Mouse (Mus musculus): ENCODE data around the gene Qser1. TPM values are rescaled to one million over a fixed set of nuclear protein-coding genes. Genes with fewer than 3 reads are reported as not detected.
"Not testable (repeated sequence)": the region's sequence is repeated elsewhere in the genome, so short reads cannot be mapped to it uniquely, and the experiment has no call there.

Qser1 gene
- polyA plus RNA-seq (2012; rRNA removed): 1.7 and 3.2 TPM in 2 replicates

- 1% methylated on average over 40 of the region's 50 CpGs for WGBS
- no peak for DNase-seq (ENCODE audit: low read depth, low spot score)
Observed at GRCm38 (mm10) chr2:104816371-104816827, at the start of gene Qser1. TSS of gene Qser1 (minus strand) at chr2:104816760.

DNA sequence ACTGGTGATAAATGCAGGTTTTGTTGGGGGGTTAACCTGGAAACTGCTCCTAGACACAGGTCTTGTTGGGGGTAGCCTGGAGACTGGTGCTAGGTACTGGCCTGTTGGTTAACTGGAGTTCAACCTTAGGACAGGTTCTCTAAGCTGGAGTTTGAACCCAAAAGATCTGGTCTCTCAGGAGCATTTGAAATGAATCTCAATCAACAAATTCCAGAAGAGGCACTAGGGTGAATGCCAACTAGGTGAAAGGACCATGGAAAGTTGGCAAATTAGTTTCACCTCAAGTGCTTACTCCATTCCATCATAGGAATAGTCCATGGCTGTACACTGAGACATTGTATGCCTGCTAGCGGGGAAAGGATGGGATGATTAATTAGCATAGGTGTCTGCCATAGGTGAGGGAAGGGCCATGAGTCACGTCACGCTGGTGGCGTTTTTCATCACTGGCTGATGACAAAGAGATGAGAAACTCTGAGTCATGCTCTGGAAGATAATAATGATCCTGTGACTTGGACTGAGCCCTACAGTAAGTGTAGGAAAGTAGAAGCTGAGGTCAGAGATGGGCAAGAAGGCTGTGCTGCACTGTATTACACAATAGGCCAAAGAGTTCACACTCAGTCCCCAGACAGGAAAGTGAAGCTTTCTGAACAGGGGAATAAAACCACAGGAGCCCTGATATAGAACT, 47.8 kb upstream of the Qser1 start:
- DNase-seq (ENCODE audit: low read depth, low spot score): no peak
- 68% methylated on average over 4 of the region's 4 CpGs for WGBS

DNA sequence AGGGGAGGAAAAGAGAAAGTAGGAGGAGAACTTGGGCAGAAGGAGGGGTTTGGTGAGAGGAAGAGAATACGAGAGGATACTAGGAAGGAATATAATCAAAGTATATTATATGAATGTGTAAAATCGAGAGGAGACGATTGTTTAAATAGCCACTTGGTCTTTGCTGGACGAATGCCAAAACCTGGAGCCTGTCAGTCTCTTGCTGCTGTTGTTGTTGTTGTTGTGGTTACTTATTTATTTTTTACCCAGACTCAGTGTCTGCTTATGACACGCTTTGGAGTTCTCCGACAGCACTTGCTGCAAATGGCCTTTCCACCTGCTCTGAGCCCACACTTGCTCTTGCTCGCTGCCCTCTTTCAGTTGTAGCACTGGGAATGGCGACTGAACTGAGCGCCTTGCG, 43.9 kb upstream of the Qser1 start:
- DNase-seq (ENCODE audit: low read depth, low spot score): no peak
- 63% methylated on average over 10 of the region's 10 CpGs for WGBS

DNA sequence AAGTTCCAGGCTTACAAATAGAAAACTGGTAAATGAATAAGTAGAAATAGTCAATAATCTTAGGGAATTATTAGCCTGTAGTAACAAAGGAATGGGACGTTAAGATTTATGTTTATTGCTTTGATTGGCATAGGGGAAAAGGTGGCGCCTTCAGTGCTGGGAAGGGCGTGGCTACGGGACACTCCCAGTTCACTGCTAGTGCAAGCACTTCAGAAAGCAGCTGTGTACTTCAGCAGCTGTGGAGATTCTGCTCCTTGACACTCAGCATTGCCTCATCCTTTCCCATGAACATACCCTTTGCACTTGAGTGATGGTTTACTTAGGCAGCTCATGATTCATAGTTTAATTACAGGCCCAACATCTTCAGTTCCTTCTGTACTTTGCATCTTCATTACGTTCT, 42.5 kb upstream of the Qser1 start:
- peak; percentile 43 for DNase-seq (ENCODE audit: low read depth, low spot score)
- WGBS: 22% methylated on average over 5 of the region's 5 CpGs

DNA sequence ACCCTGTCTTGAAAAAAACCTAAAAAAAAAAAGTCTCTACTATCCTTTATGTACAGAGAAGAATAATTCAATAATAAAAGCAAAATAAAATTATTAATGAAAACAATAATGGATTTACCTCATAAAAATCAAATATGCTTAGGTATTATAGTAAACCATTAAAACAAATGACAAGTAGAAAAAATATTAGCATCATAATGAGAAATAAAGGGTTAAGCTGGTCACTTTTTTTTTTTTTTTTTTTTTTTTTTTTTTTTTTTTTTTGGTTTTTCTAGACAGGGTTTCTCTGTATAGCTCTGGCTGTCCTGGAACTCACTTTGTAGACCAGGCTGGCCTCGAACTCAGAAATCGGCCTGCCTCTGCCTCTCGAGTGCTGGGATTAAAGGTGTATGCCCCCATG, 41.5 kb upstream of the Qser1 start:
- not testable (repeated sequence) for DNase-seq (ENCODE audit: low read depth, low spot score)
- 95% methylated on average over 3 of the region's 3 CpGs for WGBS

DNA sequence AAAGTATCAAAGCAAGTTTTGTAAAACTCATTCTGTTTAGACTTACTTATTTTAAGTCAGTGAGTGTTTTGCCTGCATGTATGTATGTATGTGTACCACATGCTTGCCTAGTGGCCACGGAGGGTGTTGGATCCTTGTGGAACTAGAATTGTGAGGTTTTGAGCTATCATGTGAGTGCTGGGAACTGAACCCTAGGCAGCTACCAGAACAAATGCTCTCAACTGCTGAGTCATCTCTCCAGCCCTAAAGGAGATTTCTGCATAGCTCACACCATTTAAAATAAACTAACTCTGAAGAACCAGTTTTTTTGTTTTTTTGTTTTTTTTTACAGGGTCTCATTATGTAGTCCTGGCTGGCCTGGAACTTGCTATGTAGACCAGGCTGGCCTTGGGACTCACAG, 39.7 kb upstream of the Qser1 start:
- DNase-seq (ENCODE audit: low read depth, low spot score): no peak

DNA sequence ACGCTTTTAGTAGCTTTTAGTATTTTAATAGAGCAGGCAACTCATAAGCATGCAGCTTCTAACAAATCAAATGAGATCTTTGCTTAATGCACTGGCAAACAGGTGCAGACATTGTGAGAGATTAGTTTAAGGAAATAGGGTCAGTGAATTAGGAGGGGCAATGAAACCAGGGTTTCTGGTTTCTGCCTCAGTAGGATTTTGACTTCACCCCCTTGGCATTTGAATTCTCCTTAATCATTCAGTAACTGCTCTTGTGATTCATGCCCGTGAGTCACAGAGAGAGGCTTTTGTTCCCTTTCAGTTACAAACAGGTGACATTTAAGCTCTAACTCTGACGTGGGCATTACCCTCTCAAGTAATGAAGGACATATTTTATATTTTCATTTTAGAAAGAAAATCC, 39.2 kb upstream of the Qser1 start:
- WGBS: 58% methylated on average over 3 of the region's 3 CpGs
- DNase-seq (ENCODE audit: low read depth, low spot score): no peak

More for the DNA sequence above, 39.7 kb upstream of the Qser1 start:
- WGBS: 59% methylated on average over 1 of the region's 1 CpGs

- 83% methylated on average over 1 of the region's 1 CpGs for WGBS
Observed at GRCm38 (mm10) chr2:104854836-104855235, 38.3 kb upstream of the Qser1 start.

DNA sequence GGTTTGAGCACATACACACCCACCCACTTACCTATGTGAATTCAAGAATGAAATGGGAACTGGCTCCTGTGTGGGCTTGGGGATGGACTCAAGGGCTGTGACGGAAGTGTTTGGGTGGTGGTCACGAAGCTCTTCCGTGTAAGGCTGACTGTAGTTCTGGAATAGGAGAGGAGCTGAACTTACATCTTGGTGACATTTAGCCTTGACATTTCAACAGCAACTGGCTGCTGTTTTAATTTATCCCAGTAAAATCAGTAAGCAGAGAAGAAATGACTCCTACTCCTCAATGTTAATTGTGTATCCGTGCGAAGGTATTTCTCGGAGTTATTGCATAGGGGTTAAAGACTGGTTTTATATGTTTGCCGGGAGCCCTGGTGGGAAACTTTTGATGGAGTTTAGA, 36.0 kb upstream of the Qser1 start:
- 94% methylated on average over 7 of the region's 7 CpGs for WGBS

More at GRCm38 (mm10) chr2:104854836-104855235, 38.3 kb upstream of the Qser1 start:
- no peak for DNase-seq (ENCODE audit: low read depth, low spot score)

DNA sequence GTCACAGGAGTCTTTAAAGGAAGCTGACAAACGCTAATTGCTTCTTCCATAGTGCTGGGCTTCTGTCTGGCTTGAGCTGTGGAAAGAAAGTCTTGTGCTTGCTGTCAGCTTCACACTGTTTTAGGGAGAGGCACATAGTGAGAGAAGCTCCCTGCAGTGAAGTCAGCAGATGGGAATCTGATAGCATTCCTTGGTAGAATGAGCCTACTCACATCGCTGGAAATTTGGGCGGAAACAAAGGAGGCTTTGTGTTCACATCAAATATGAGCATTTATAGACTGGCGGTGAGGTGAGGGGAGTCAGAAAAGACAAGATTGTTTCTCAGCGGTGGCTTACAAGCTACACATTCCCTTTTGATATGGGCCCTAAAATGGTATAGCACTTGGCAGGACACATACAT, 35.1 kb upstream of the Qser1 start:
- WGBS: 25% methylated on average over 5 of the region's 5 CpGs
- DNase-seq (ENCODE audit: low read depth, low spot score): no peak

More for the DNA sequence above, 36.0 kb upstream of the Qser1 start:
- DNase-seq (ENCODE audit: low read depth, low spot score): no peak

GRCm38 (mm10) chr2:104849991-104850359, 33.4 kb upstream of the Qser1 start:
- 32% methylated on average over 3 of the region's 3 CpGs for WGBS
- no peak for DNase-seq (ENCODE audit: low read depth, low spot score)

GRCm38 (mm10) chr2:104849276-104849990, 32.9 kb upstream of the Qser1 start, which contains the start of gene Prrg4:
TSS of gene Prrg4 (minus strand) at chr2:104849876.
- no peak for DNase-seq (ENCODE audit: low read depth, low spot score)
- under 1% methylated on average over 62 of the region's 62 CpGs for WGBS

- 35% methylated on average over 16 of the region's 16 CpGs for WGBS
- no peak for DNase-seq (ENCODE audit: low read depth, low spot score)
Observed at GRCm38 (mm10) chr2:104848235-104849161, 31.9 kb upstream of the Qser1 start.

GRCm38 (mm10) chr2:104847645-104848044, 31.1 kb upstream of the Qser1 start:
- 47% methylated on average over 2 of the region's 2 CpGs for WGBS
- no peak for DNase-seq (ENCODE audit: low read depth, low spot score)

DNA sequence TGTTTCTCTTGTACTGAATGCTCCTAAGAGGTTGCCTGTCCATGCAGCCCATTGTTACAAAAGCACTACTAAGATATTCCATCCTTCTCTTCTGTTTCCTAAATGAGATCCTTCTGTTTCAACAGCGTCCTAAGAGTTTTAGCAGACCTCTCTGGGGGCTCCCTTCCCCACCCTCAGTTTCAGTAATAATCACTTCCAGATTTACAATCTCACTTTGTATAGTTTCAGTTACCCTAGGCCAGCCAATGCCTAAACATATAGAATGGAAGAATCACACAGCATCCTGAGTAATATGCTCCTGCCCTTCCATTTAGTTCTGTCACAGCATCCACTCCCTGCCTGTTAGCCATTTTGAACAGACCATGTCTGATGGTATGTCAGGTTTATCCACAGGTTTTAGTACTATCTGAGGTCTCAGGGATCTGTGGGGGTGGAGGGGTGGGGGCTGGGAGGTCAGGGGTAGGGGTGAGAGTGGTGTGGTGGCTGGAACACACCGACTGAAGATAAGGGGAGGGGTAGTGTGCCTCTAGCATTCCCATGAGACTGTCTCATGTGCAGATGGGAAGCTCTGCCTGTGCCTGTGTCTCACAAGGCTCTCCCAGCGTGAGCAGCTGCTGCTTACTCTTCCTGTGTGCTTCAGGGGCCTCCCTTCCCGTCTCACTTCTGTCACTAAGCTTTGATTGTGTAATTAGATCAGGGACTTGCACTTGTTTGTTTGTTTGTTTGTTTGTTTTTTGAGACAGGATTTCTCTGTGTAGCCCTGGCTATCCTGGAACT, 30.3 kb upstream of the Qser1 start:
- WGBS: 63% methylated on average over 4 of the region's 4 CpGs
- DNase-seq (ENCODE audit: low read depth, low spot score): no peak

DNA sequence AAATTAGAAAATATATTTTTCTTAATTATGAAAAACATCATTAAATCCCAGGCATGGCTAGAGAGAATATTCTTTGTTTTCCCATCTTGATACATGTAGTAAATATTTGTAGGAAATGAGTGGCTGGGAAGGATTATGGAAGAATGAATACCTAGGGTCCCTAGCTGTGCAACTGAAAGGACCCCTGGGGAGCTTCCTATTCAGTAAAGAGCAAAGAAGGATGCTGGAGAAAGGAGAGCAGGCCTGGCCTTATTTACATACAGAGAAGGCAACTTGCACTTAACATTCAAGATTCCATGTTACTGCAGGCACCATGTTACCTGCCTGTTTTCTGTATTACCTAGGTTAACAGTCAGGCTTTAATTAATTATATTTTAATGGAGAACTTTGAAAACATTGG, 26.0 kb upstream of the Qser1 start:
- no peak for DNase-seq (ENCODE audit: low read depth, low spot score)

DNA sequence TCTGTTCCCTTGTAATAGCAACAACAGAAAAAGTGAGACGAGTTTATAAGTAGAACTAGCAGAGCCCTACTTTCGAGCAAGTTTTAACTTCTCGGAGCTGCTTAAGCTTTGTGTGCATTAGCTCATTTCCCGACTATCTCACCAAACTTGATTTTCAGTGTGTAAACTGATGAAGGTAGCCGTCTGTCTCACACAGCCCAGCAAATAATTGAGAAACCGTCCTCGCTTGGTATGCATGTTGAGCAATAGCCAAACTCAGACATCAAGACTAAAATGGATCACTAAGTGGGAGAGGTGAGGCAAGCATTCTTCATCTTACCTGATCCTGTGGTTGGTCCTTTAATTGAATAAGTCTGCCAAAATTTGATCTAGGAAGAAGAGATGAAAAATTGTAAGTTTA, 25.2 kb upstream of the Qser1 start:
- DNase-seq (ENCODE audit: low read depth, low spot score): no peak
- 83% methylated on average over 7 of the region's 7 CpGs for WGBS

DNA sequence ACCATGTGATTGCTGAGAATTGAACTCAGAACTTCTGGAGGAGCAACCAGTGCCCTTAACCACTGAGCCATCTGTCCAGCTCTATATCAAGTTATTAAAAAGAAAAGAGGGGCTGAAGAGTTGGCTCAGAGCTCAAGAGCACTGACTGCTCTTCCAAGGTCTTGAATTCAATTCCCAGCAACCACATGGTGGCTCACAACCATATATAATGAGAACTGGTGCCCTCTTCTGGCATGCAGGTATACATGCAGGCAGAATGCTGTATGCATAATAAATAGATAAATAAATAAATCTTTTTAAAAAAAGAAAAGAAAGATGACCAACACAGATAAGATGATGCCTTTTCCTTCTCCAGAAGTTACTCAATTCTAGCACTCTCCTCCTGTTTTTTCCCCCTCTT, 24.4 kb upstream of the Qser1 start:
- no peak for DNase-seq (ENCODE audit: low read depth, low spot score)

DNA sequence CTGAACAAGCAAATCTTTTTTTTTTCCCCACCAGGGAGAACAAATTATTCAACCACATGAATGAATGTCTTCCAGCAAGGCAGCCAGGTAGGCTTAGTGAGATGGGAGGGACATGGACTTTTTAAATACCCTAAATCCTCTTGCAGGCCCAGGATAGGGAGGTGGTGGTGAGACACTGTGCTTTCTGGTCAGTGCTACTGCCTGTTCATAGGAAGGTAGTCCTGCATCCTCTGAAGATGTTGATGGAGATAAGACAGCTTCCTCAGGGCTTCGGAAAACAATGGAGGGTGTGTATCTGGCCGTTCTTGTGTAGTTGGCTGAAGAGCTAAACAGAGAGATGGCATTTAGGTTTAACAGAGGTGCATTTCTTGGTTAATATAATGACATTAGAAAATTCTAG, 15.9 kb upstream of the Qser1 start:
- DNase-seq (ENCODE audit: low read depth, low spot score): no peak
- 82% methylated on average over 2 of the region's 2 CpGs for WGBS
